Mouse (Mus musculus): ENCODE data around the gene Ipp. TPM values are rescaled to one million over a fixed set of nuclear protein-coding genes. Genes with fewer than 3 reads are reported as not detected.
A peak's percentile ranks its signal among the peaks of the same experiment; 100 is the strongest.

Ipp gene
- total RNA-seq, 4 experiments from 2014 or later: 19.2 to 21.3 (median 20.1) TPM

DNA sequence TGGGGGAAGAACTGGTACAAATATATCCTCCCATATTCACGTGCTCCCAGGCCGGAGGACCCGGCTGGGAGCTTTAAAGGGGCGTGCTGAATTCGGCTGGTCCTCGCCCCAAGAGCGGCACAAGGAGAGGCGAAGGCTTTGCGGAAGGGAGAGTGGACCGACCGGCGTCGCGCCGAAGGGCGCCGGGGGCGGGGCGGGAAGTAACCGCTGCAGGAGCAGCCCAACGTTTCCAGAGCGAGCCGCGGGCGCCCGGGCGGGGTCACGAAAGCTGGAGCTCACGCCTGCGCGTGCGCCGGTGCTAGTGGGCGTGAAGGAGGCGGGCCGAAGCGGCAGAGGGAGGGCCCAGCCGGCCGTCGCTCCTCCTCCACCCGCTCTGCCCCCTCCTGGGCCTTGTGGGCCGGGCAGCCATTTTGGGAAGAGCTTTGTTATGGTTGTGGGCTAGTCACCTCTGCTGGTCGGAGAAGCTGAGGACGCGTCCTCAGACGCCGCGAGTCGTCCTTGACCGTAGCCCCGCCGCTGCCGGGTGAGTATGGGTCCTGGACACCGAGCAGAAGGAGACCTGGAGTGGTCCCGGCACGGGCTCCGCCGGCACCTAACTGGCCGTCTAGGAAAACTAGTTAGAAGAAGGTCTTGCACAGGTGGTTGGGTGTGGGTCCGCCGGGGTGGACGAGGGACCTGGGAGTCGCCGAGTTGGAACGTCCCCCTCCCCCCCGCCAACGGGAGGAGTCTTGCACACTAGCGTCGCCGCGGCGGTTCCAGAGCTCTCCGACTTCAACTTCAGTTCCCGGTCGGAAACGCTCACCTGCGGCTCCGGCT lies 50.2 kb downstream of the Ipp start, which contains the start of gene Gpbp1l1:
TSS of gene Gpbp1l1 (plus strand) at position 353 of the 816 bp plus-strand sequence.
- peak; percentile 97 for DNase-seq (ENCODE audit: low spot score in 2 of 2)

DNA sequence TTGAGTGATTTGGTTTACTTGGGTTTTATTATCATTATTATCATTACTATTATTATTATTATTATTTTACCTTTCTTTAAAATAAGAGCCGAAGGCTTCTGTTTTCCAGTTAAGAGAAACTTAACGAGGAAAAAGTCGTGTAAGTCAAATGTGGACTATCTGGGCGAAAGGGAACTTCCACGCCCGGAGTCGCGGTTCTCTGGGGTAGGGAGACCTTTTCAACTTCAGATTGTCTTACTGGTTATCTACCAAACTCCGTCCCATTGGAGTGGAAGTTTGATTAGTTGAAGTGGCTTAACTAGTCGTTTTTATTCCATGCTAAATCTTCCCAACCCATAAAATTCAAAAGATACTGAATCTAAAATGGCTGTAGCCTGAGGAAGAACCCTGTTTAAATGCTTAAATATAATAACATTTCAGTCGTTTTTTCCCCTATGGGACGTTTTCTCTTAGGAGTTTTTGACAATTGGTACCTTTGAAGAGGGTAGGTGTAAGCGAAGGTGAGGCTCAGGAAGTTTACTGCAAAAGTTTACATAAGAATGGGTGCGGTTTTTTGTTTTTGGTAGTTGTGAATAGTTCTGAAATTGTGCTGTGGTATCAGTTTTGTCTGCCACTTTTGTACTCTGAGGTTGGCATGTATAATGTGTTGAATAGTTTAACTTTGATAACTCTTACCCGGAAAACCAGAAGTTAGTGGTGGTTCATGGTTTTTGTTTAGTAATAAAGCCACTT lies 51.0 kb downstream of the Ipp start:
- DNase-seq (ENCODE audit: low spot score in 2 of 2): no peak

Other genes with a start within 250 kb of the Ipp start
- gene Mast2, start 43.4 kb upstream of the Ipp start, total RNA-seq (2022): 100 to 1,000 TPM in 1 of 4 experiments, 10 to 100 TPM in 3; 87.3 to 111 (median 97.4) TPM
- 10 to 100 TPM; 10.1 to 12.8 (median 12.0) TPM for gene Tmem69, start 48.4 kb downstream of the Ipp start, total RNA-seq (2022)
- 10 to 100 TPM; 40.2 to 57.7 (median 48.3) TPM for gene Gpbp1l1, start 50.1 kb downstream of the Ipp start, total RNA-seq (2022)
- gene Ccdc17, start 89.1 kb downstream of the Ipp start, total RNA-seq (2022): 1 to 10 TPM; 5.5 to 8.0 (median 7.1) TPM
- 10 to 100 TPM; 26.8 to 28.5 (median 27.2) TPM for gene Nasp, start 120.4 kb downstream of the Ipp start, total RNA-seq (2022)
- 100 to 1,000 TPM; 426 to 437 (median 430) TPM for gene Akr1a1, start 144.1 kb downstream of the Ipp start, total RNA-seq (2022)
- gene Prdx1, start 178.0 kb downstream of the Ipp start, total RNA-seq (2022): 100 to 1,000 TPM; 171 to 219 (median 193) TPM
- gene Mmachc, start 200.9 kb downstream of the Ipp start, total RNA-seq (2022): 10 to 100 TPM; 14.0 to 18.4 (median 14.8) TPM
- gene Ccdc163, start 201.0 kb downstream of the Ipp start, total RNA-seq (2022): 1 to 10 TPM; 4.3 to 8.4 (median 6.3) TPM
- gene Tesk2, start 213.4 kb downstream of the Ipp start, total RNA-seq (2022): 1 to 10 TPM; 5.1 to 5.8 (median 5.5) TPM